Mouse (Mus musculus): Measurements from ENCODE around the gene Iqgap2. TPM values are rescaled to one million over a fixed set of nuclear protein-coding genes. Genes with fewer than 3 reads are reported as not detected.

The Iqgap2 gene
- polyA plus RNA-seq, 1 experiment from 2014 or later = 18.4 TPM

DNA sequence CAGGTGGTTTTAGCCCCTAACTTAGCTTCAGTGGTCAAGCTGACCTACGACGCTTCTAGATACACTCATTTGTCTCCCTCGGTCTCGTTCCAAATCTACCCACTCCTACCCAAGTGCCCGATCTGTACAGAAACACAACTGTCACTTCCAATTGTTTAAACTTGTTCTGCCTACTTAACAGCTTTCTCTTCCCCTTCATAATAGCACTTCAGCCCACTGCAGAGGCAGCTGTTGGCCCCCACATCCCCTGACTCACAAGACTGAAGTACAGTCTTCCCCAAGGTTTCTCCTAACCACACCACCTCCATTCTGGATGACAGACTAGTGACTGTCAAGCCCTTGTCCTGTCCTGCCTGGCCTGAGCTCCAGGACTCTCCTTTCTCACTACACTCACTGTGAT lies 63.1 kb downstream of the Iqgap2 start:
- 86% methylated on average over 5 of the region's 5 CpGs for WGBS
- H3K4me2 ChIP-seq (ENCODE audit: low read depth, low read length) = no peak overlapping the region
- no peaks in the 10 kb centered on the region for H3K9me3 ChIP-seq (replicated peaks; ENCODE audit: control insufficient read depth, low read length)
- no peak overlapping the region for H3K27ac ChIP-seq (ENCODE audit: low read length)
- no peak for ATAC-seq (ENCODE audit: insufficient read depth, low FRiP score)
- H3K9ac ChIP-seq (ENCODE audit: low read length) = no peak overlapping the region
- H3K4me3 ChIP-seq (replicated peaks; ENCODE audit: low read length) = no peak overlapping the region
- peaks cover 3% of the 10 kb centered on the region for H3K4me1 ChIP-seq (ENCODE audit: control insufficient read depth, insufficient read depth, low read length)
- no peaks in the 10 kb centered on the region for H3K27me3 ChIP-seq (ENCODE audit: control insufficient read depth, insufficient read depth, low read length)
- H3K36me3 ChIP-seq (ENCODE audit: control insufficient read depth, insufficient read depth, low read length) = no peaks in the 10 kb centered on the region

DNA sequence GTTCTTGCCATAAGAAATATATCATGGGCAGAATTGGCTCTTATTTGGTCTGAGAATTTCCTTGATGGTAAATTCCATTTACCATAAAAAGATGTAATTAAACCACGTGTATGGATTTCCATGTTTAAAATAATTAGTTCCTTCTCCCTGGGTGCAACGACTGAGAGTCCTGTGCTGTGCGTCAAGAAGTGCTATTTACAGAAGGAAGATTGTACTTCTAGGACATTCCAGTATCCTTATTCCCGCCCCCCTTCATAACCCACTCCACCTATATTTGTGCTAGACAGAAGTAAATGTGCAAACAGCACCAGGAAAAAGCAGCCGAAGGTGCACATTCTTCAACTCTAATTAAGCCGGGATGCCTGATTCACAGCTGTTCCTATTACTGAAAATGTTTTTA lies 65.5 kb downstream of the Iqgap2 start:
- no peak for ATAC-seq (ENCODE audit: insufficient read depth, low FRiP score)
- Histone ChIP-seq H3K36me3 (ENCODE audit: control insufficient read depth, insufficient read depth, low read length) (no peaks in the 10 kb centered on the region), H3K4me3 (replicated peaks; ENCODE audit: low read length) (no peak overlapping the region), H3K4me1 (ENCODE audit: control insufficient read depth, insufficient read depth, low read length) (peaks cover 3% of the 10 kb centered on the region), H3K27me3 (ENCODE audit: control insufficient read depth, insufficient read depth, low read length) (no peaks in the 10 kb centered on the region), H3K9me3 (replicated peaks; ENCODE audit: control insufficient read depth, low read length) (no peaks in the 10 kb centered on the region), H3K4me2 (ENCODE audit: low read depth, low read length) (no peak overlapping the region), H3K27ac (ENCODE audit: low read length) (no peak overlapping the region), H3K9ac (ENCODE audit: low read length) (no peak overlapping the region)
- WGBS = 56% methylated on average over 6 of the region's 6 CpGs

DNA sequence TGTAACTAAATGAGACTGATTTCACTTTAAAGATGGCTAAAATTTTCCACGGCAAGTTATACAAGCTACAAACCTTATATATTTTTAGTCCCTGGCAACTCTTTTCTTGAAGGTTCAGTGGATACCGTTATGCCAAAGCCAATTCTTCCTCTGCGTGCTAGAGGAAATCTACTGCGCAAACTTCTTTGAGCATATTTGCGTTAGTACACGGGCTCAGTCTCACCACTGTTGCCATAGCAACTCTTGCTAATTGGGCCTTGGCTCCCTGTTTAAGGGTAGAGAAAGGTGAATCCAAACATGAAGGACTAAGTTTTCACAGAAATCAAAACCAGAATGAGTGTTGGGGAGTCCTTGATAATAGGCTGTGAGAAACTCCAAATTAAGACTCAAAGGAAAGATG lies 68.8 kb downstream of the Iqgap2 start:
- H3K27me3 ChIP-seq (ENCODE audit: control insufficient read depth, insufficient read depth, low read length) = no peaks in the 10 kb centered on the region
- no peaks in the 10 kb centered on the region for H3K36me3 ChIP-seq (ENCODE audit: control insufficient read depth, insufficient read depth, low read length)
- no peaks in the 10 kb centered on the region for H3K9me3 ChIP-seq (replicated peaks; ENCODE audit: control insufficient read depth, low read length)
- WGBS = 64% methylated on average over 6 of the region's 6 CpGs
- H3K4me2 ChIP-seq (ENCODE audit: low read depth, low read length) = no peak overlapping the region
- H3K27ac ChIP-seq (ENCODE audit: low read length) = no peak overlapping the region
- peaks cover 3% of the 10 kb centered on the region for H3K4me1 ChIP-seq (ENCODE audit: control insufficient read depth, insufficient read depth, low read length)
- no peak for ATAC-seq (ENCODE audit: insufficient read depth, low FRiP score)
- H3K9ac ChIP-seq (ENCODE audit: low read length) = no peak overlapping the region
- H3K4me3 ChIP-seq (replicated peaks; ENCODE audit: low read length) = no peak overlapping the region

- Histone ChIP-seq H3K9ac (ENCODE audit: low read length) (no peak overlapping the region), H3K9me3 (replicated peaks; ENCODE audit: control insufficient read depth, low read length) (no peaks in the 10 kb centered on the region), H3K27me3 (ENCODE audit: control insufficient read depth, insufficient read depth, low read length) (no peaks in the 10 kb centered on the region), H3K4me1 (ENCODE audit: control insufficient read depth, insufficient read depth, low read length) (no peaks in the 10 kb centered on the region; the same call in 1 of the 2 replicates), H3K36me3 (ENCODE audit: control insufficient read depth, insufficient read depth, low read length) (no peaks in the 10 kb centered on the region), H3K4me2 (ENCODE audit: low read depth, low read length) (no peak overlapping the region), H3K4me3 (replicated peaks; ENCODE audit: low read length) (no peak overlapping the region), H3K27ac (ENCODE audit: low read length) (no peak overlapping the region)
- WGBS = 85% methylated on average over 9 of the region's 9 CpGs
- no peak for ATAC-seq (ENCODE audit: insufficient read depth, low FRiP score)
Measured at GRCm38 (mm10) chr13:95820071-95820470, 71.7 kb downstream of the Iqgap2 start.

- H3K9ac ChIP-seq (ENCODE audit: low read length) = no peak overlapping the region
- no peaks in the 10 kb centered on the region for H3K36me3 ChIP-seq (ENCODE audit: control insufficient read depth, insufficient read depth, low read length)
- no peak for ATAC-seq (ENCODE audit: insufficient read depth, low FRiP score)
- H3K27me3 ChIP-seq (ENCODE audit: control insufficient read depth, insufficient read depth, low read length) = no peaks in the 10 kb centered on the region
- H3K4me3 ChIP-seq (replicated peaks; ENCODE audit: low read length) = no peak overlapping the region
- H3K9me3 ChIP-seq (replicated peaks; ENCODE audit: control insufficient read depth, low read length) = no peaks in the 10 kb centered on the region
- WGBS = 80% methylated on average over 4 of the region's 4 CpGs
- no peak overlapping the region for H3K4me2 ChIP-seq (ENCODE audit: low read depth, low read length)
- no peak overlapping the region for H3K27ac ChIP-seq (ENCODE audit: low read length)
- no peaks in the 10 kb centered on the region; the same call in 1 of the 2 replicates for H3K4me1 ChIP-seq (ENCODE audit: control insufficient read depth, insufficient read depth, low read length)
Measured at GRCm38 (mm10) chr13:95818941-95819340, 72.8 kb downstream of the Iqgap2 start.

DNA sequence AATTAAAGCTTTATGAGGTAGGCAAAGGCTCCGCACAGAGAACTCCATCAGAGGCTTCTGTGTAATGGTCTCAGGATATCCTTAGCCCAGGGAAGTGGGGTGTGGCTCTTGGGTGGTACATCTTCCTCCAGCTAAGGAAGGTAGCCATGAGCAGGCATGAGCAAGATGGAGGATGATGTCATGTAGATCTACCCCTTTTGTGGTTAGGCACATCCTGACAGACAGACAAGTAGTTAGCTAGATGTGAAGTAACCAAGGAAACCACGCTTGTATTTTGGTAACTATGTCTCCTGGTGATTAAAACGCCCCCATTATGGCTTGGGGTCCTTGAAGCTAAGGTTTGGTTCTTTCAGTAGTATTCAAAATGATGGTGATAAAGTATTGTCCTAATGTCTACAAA lies 78.1 kb downstream of the Iqgap2 start:
- WGBS = 82% methylated on average over 3 of the region's 3 CpGs
- no peak for ATAC-seq (ENCODE audit: insufficient read depth, low FRiP score)
- H3K27ac ChIP-seq (ENCODE audit: low read length) = no peak overlapping the region

DNA sequence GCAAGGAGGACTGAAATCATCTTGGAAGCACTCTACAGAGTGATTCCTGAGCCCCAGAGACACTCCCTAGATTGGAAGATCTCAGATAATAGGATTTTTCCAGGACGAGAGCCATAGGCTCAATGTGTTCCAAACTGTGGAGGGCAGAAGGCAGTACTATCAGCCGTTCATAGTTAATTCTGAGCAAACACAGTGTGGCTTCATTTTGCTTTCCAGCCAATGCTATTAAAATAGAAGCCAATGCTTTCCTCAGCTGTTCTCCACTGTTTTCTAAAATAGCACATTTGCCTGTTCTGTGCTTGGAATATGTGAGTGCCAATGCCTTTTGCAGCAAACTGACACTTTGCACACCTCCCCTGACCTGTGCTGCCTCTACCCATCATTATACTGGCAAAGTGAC lies 80.9 kb downstream of the Iqgap2 start:
- H3K27me3 ChIP-seq (ENCODE audit: control insufficient read depth, insufficient read depth, low read length) = no peaks in the 10 kb centered on the region
- H3K4me1 ChIP-seq (ENCODE audit: control insufficient read depth, insufficient read depth, low read length) = peaks cover 2% of the 10 kb centered on the region; the same call in 1 of the 2 replicates
- H3K36me3 ChIP-seq (ENCODE audit: control insufficient read depth, insufficient read depth, low read length) = no peaks in the 10 kb centered on the region
- WGBS = 64% methylated on average over 2 of the region's 2 CpGs
- H3K4me3 ChIP-seq (replicated peaks; ENCODE audit: low read length) = no peak overlapping the region
- no peak overlapping the region for H3K27ac ChIP-seq (ENCODE audit: low read length)
- H3K9me3 ChIP-seq (replicated peaks; ENCODE audit: control insufficient read depth, low read length) = no peaks in the 10 kb centered on the region
- H3K9ac ChIP-seq (ENCODE audit: low read length) = no peak overlapping the region
- no peak overlapping the region for H3K4me2 ChIP-seq (ENCODE audit: low read depth, low read length)
- ATAC-seq (ENCODE audit: insufficient read depth, low FRiP score) = no peak

More for the DNA sequence above, 78.1 kb downstream of the Iqgap2 start:
- Histone ChIP-seq H3K4me1 (ENCODE audit: control insufficient read depth, insufficient read depth, low read length) (no peaks in the 10 kb centered on the region), H3K4me3 (replicated peaks; ENCODE audit: low read length) (no peak overlapping the region), H3K27me3 (ENCODE audit: control insufficient read depth, insufficient read depth, low read length) (no peaks in the 10 kb centered on the region), H3K9me3 (replicated peaks; ENCODE audit: control insufficient read depth, low read length) (no peaks in the 10 kb centered on the region), H3K9ac (ENCODE audit: low read length) (no peak overlapping the region), H3K36me3 (ENCODE audit: control insufficient read depth, insufficient read depth, low read length) (no peaks in the 10 kb centered on the region), H3K4me2 (ENCODE audit: low read depth, low read length) (no peak overlapping the region)

- Histone ChIP-seq H3K9me3 (replicated peaks; ENCODE audit: control insufficient read depth, low read length) (no peaks in the 10 kb centered on the region), H3K4me1 (ENCODE audit: control insufficient read depth, insufficient read depth, low read length) (peaks cover 4% of the 10 kb centered on the region; the same call in 1 of the 2 replicates), H3K4me3 (replicated peaks; ENCODE audit: low read length) (no peak overlapping the region), H3K27ac (ENCODE audit: low read length) (no peak overlapping the region), H3K27me3 (ENCODE audit: control insufficient read depth, insufficient read depth, low read length) (no peaks in the 10 kb centered on the region), H3K4me2 (ENCODE audit: low read depth, low read length) (no peak overlapping the region), H3K36me3 (ENCODE audit: control insufficient read depth, insufficient read depth, low read length) (no peaks in the 10 kb centered on the region), H3K9ac (ENCODE audit: low read length) (no peak overlapping the region)
- WGBS = 44% methylated on average over 5 of the region's 5 CpGs
- 0 out of 2 replicates have a peak, but pooled peaks have one; percentile 56 for ATAC-seq (ENCODE audit: insufficient read depth, low FRiP score)
Measured at GRCm38 (mm10) chr13:95807106-95807750, 84.5 kb downstream of the Iqgap2 start.

DNA sequence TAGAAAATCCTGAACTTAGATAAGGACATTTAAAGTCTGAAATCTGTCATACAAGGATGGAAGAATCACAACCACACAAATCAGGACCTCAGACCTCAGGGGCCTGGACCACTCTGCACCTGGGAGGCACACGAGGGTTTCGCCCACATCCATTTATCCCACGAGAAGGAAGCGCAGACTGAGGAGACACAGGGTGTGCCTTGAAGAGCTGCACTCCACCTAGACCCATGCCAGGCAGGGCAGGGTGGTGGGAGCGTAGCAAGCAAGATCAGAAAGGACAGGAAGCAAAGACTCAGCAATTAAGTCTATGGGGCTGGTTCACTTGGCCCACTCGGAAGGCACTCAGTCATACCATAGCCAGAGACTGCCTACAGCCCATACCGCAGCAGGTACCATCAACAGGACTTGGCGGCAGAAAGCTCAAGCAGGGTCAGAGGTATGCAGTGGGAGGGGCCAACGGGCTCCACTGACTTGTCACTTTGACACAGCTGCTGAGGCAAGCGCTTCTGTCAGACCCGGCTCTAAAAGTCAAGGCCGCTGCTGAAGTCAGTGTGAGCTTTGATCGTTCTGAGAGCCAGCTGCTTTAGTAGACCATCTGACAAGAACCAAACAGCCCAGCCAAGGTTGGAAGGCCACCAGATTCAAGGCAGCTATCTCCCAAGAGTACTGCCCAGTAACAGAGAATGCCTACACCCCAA lies 86.1 kb downstream of the Iqgap2 start:
- Histone ChIP-seq H3K4me1 (ENCODE audit: control insufficient read depth, insufficient read depth, low read length) (peaks cover 4% of the 10 kb centered on the region; the same call in 1 of the 2 replicates), H3K4me2 (ENCODE audit: low read depth, low read length) (no peak overlapping the region), H3K36me3 (ENCODE audit: control insufficient read depth, insufficient read depth, low read length) (no peaks in the 10 kb centered on the region), H3K27me3 (ENCODE audit: control insufficient read depth, insufficient read depth, low read length) (no peaks in the 10 kb centered on the region), H3K9me3 (replicated peaks; ENCODE audit: control insufficient read depth, low read length) (no peaks in the 10 kb centered on the region), H3K27ac (ENCODE audit: low read length) (no peak overlapping the region), H3K4me3 (replicated peaks; ENCODE audit: low read length) (no peak overlapping the region), H3K9ac (ENCODE audit: low read length) (no peak overlapping the region)
- 46% methylated on average over 13 of the region's 13 CpGs for WGBS
- peak; percentile 66 for ATAC-seq (ENCODE audit: insufficient read depth, low FRiP score)

Measured in stomach, embryonic 16.5 days (tissue).